Mouse (Mus musculus) NIH3T3 (cell line): Measurements from ENCODE around the gene Fbp2.

ENCODE experiments used
- DNase-seq: peaks from one replicate; pipeline ENCODE4 v3.0.0-alpha.2; 2012; ENCODE audit warnings: low read depth

Gene Fbp2

GRCm38 (mm10) chr13:62857941-62858915 lies at the start of gene Fbp2:
TSS of gene Fbp2 (minus strand) at chr13:62858422.
- DNase-seq, result no peak

DNA sequence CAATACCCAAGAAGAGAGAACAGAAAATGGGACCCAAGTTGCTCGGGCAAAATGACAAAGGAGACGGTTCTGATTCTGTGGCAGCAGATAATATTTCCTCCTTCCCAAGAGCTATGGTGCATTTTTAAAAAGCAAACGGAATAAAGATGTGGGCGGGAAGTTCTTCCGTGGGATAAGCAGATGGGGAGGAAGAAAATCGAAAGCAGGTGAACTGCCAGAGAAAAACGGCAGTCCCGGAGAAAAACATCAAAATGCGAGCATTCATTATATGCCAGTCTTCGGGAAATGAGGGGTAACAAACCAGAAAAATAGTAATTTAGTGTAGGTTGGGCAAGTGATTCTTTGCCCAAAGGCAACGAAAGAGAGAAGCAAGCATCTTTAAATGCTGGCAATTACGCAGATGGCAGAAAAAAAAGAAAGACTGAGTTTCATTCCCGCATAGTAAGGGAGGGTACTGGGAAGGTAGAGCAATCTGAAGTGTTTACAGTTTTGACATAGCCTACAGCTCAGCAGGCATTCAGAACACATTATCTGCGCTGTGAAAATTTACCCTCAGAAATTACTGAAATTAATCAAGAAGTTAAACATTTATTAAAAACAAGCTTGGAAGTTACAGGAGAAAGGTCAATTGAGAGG lies 49.4 kb upstream of the Fbp2 start:
- DNase-seq, result no peak

- no peak for DNase-seq
These were observed 42.9 kb upstream of the Fbp2 start for GRCm38 (mm10) chr13:62901139-62901538.

DNA sequence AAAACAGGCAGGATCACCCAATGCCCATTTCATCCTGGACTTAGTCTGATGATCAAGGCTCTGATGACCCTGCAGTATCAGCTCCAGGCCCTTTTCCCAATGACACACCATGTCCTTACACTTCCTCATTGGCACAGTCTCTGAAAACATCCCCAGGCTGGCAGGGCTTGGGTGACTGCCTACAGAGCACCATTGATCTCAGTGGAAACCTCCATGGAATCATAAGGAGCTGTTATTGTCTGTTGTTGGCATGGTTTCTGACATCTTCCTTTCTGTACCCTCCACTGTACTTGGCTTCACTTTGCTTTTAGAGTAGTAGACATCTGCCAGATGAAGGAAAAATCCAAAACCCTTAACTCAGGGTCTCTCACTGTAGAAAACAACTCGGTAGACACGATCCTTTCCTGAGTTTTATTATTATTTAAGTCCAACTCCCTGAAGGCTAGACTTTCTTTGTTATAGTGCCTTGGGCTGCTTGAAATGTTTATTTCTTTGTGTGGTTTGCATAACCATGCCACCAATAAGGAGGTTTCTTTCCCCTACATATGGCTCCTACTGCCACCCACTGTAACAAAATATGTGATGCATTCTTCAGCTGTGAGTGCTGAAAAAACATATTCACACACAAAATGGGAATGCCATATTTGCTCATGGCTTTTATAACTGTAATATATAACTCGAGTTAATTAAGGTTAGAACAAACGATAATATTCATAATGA lies 39.9 kb upstream of the Fbp2 start:
- DNase-seq, result no peak

GRCm38 (mm10) chr13:62893044-62893842 lies 35.0 kb upstream of the Fbp2 start:
- DNase-seq, result no peak

DNA sequence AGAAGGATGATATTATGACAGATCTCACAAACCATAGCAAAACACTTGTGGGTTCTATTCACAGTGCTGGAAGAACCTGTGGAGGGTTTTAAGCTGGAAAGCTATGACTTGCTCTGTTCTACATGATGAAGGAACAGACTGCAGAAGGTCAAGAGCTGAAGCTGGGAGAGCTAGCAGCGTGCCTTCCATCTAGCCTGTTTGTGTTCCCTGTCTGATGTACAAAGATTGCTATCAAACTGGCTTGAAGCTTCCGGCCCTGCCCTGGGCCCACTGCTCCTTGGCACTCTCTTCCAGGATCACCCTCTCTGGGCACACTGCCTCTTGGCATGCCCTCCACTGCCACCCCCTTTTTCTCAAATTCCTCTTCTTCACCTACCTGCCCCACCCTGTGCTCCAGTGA lies 31.1 kb upstream of the Fbp2 start:
- DNase-seq, result no peak

- DNase-seq, result no peak
These were observed 29.7 kb upstream of the Fbp2 start, which contains the start of gene Fbp1 for GRCm38 (mm10) chr13:62887712-62888441. TSS of gene Fbp1 (minus strand) at chr13:62888282.

DNA sequence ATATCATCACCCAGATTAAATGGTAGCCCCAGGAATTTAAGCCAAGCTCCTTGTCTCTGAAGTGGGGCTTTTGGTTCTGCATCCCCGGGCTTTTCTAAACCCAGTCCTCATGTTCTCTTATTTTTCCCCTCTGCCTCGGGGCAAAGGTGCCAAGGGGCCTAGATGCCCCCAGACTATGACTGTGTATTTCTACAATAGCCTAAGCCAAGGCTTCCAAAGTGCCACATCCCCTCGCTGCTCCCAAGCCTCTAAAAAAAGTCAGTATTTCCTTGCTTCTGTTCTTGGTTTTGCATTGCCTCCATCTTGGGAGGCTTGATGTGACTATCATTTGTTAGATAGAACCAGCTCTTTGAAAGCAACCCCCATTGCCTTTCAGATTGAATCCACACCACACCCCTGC lies 26.3 kb upstream of the Fbp2 start:
- DNase-seq, result no peak

DNA sequence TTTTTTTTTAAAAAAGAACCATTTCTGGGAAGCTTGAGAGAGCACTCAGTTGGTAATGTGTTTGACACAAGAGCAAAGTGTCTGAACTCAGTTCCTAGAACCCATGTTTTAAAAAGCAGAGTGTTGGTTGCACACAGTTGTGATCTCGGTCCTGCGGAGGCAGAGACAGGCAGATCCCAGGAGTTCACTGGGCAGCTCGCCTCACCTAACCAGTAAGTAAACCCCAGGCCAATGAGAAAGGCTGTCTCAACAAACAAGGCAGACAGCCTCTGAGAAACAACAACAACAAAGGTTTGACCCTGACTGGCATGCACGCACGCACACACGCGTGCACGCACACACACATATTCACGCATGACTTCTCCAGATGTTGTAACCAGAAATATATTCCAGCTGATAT lies 25.7 kb upstream of the Fbp2 start:
- DNase-seq, result no peak

GRCm38 (mm10) chr13:62883436-62883835 lies 25.2 kb upstream of the Fbp2 start:
- DNase-seq, result no peak

GRCm38 (mm10) chr13:62882856-62883255 lies 24.6 kb upstream of the Fbp2 start:
- DNase-seq, result no peak

GRCm38 (mm10) chr13:62881336-62881735 lies 23.1 kb upstream of the Fbp2 start:
- DNase-seq, result no peak

GRCm38 (mm10) chr13:62879831-62880615 lies 21.8 kb upstream of the Fbp2 start:
- no peak for DNase-seq

GRCm38 (mm10) chr13:62879411-62879810 lies 21.2 kb upstream of the Fbp2 start:
- no peak for DNase-seq

GRCm38 (mm10) chr13:62877247-62877646 lies 19.0 kb upstream of the Fbp2 start:
- DNase-seq, result no peak

DNA sequence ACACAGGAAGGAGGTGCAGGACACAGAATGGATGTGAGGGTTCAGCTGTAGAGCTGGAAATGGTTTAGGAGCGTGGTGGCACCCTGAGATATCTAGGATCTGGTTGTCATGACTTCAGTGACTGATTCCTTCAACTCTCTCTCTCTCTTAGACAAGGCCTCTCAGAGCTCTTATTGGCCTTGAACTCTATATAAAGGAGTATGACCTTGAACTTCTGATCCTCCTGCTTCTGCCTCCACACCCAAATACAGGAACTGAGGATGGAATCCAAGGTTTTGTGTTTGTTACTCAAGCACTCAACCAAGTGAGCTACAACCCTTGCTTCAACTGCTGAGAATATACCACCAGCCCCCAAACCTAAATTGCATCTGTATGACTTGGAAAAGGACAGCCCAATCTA lies 17.9 kb upstream of the Fbp2 start:
- no peak for DNase-seq

DNA sequence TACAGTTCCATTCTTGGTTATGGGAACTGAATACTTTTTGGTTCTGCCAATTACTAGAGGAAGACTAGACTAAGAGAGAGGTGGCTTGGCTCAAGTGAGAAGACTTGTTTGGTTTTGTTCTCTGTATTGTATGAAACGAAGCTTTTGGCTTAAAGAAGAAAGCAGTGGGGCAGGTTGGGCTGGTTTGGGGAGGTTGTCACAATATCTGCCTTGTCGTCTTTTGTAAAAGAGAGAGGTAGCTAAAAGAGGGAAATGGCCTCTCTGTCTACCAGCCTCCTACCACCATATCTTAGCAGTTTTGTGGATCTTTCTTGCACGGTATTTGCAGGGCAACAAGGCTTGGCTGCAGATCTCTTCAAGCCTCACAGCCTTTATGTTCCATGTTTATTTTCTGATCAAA lies 14.0 kb upstream of the Fbp2 start:
- no peak for DNase-seq

GRCm38 (mm10) chr13:62870605-62871004 lies 12.4 kb upstream of the Fbp2 start:
- no peak for DNase-seq

DNA sequence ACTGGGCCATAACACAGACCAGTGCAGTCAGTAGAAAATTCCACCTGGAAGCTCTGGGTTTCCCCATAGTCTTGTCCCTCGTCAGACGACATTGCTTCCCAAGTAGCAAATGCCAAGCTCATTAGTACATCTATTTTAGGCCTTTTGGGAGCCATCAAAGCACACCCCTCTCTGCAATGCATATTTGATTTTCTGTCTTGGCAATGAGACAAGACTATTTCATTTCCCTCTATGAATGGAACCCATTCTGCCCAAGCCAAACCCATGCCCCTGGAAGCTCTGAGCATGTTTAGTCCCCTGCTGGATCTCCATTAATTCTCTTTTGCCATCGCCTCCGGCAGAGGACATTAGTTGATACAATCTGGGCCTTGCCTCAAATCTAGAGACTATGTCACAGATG lies 8.6 kb upstream of the Fbp2 start:
- no peak for DNase-seq

DNA sequence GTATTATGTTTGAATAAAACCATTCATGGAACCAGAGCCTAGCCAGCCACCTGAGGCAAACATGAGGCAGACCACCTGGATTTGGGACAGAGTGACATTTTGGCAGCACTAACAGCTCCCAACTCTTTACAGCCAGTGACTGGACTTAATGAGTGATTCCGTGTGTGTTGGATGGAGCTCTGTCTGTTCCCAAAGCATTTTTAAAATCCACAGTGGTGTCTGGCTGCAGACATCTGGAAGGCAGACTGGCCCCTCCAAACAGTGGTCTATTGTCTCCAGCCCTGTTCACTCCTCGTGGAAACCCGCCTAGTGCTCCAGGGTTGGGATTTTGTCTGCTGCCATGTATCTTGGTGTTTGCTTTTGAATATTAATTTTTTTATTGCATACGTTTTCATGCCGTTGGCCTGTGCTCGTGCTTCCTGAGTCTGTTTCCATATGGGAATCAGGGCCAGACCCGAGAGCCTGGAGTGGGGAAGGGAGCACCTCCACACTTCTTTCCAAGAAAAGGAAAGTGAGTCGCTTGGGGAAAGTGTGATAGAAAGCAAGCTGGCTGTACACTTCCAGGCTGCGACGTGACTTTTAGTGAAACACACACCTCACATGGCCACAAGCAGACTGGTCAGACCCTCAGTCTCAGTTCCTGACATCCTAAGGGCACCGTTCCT lies 7.6 kb upstream of the Fbp2 start:
- no peak for DNase-seq
